Mouse (Mus musculus): ENCODE measurements around the gene Ube2e2.

- TF ChIP-seq CTCF (IDR thresholded peaks at IDR 0.05; ENCODE audit: insufficient read depth, low read length) (no peak), POLR2A (IDR thresholded peaks at IDR 0.05; ENCODE audit: borderline replicate concordance, extremely low read depth, low read depth, low read length) (no peak)
Measured at GRCm38 (mm10) chr14:18657777-18658753, 236.0 kb downstream of the Ube2e2 start.
